26 mouse cellular contexts compared by ENCODE assay signal in the genomic region with DNA sequence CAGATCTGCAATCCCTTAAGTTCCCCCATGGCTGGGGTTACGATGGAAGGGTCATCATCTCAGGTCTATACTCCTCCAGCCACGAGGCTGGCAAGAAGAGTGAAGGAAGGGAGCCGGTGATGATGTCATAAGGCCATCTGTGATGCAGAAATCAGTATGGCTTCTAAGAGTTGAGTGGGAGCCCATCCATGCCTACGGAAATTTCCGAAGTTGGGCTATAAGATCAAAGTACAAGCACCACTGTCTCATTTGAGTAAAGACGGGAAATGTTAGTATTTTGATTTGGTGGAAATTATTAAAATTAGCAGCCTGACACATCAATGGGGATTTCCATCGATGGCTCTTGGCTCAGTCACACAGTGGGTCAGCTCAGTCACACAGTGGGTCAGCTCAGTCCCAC. TPM values are rescaled to one million over a fixed set of nuclear protein-coding genes. Genes with fewer than 3 reads are reported as not detected.
"Had no signal": no experiment of that assay in that cellular context is flagged by ENCODE, and none has a peak within 500 bp of the region (broad histone marks: within the 10 kb centered on the region; RNA-seq: fewer than 3 reads in every experiment).

A gene (minus strand): TSS at position 101 of the 400 bp plus-strand sequence.

- H3K27ac ChIP-seq: neural tube, embryonic 12.5 days; neural tube, embryonic 13.5 days; neural tube, embryonic 15.5 days; stomach, embryonic 15.5 days; stomach, postnatal 0 days had no signal

- H3K4me3 ChIP-seq: neural tube, embryonic 12.5 days; neural tube, embryonic 13.5 days; neural tube, embryonic 15.5 days; stomach, embryonic 15.5 days had no signal

- H3K4me2 ChIP-seq: neural tube, embryonic 12.5 days; neural tube, embryonic 13.5 days; neural tube, embryonic 15.5 days; stomach, embryonic 15.5 days had no signal

- DNase-seq: retina, postnatal 1 day; right cerebral cortex, adult 18-20 months; right cerebral cortex, postnatal 14 days; right cerebral cortex, postnatal 25 days; right cerebral cortex, postnatal 4 days; spleen, adult 18-20 months; thymus, adult 18-20 months; thymus, adult 2 months; thymus, postnatal 14 days; thymus, postnatal 25 days; thymus, postnatal 36 days; thymus, postnatal 4 days had no signal

- H3K36me3 ChIP-seq: neural tube, embryonic 12.5 days; neural tube, embryonic 13.5 days; neural tube, embryonic 15.5 days; stomach, embryonic 15.5 days had no signal

- H3K27me3 ChIP-seq: neural tube, embryonic 12.5 days; neural tube, embryonic 13.5 days; neural tube, embryonic 15.5 days; stomach, embryonic 15.5 days had no signal

- H3K9me3 ChIP-seq: neural tube, embryonic 12.5 days; neural tube, embryonic 13.5 days; neural tube, embryonic 15.5 days; stomach, embryonic 15.5 days had no signal

- H3K9ac ChIP-seq: neural tube, embryonic 12.5 days; neural tube, embryonic 13.5 days; neural tube, embryonic 15.5 days; stomach, embryonic 15.5 days had no signal

- H3K4me1 ChIP-seq: neural tube, embryonic 12.5 days; neural tube, embryonic 13.5 days; neural tube, embryonic 15.5 days; stomach, embryonic 15.5 days had no signal

RNA-seq across cellular contexts. Expression of the gene that starts here (rescaled TPM):
- total RNA-seq: neutrophil, adult 5-6 weeks had no signal
- polyA plus RNA-seq: neural tube, embryonic 11.5 days; neural tube, embryonic 12.5 days; neural tube, embryonic 13.5 days; neural tube, embryonic 14.5 days; neural tube, embryonic 15.5 days; small intestine, adult 2 months; spleen, adult 2 months; stomach, embryonic 14.5 days; stomach, embryonic 15.5 days; stomach, embryonic 16.5 days; stomach, postnatal 0 days; thymus, adult 2 months; thymus, postnatal 0 days; urinary bladder, adult 2 months had no signal
